Mouse (Mus musculus) heart, embryonic 16.5 days (tissue): ENCODE measurements around the gene Ryr3. TPM values are rescaled to one million over a fixed set of nuclear protein-coding genes. Genes with fewer than 3 reads are reported as not detected.

Source experiments
- ATAC-seq: fragments of 200-750 bp; cut with Nextera tagmentation; replicated peaks from 2 replicates; pipeline ENCODE4 v1.8.0; 2017; ENCODE audit warnings: moderate number of reproducible peaks; ENCODE audit not compliant: insufficient read depth, low FRiP score; ENCODE audit errors: extremely low read depth
- H3K27ac ChIP-seq: fragments of 300-500 bp; sonication (generic); 2 replicates; pipeline ENCODE4 v1.5.1; 2014; ENCODE audit warnings: mild to moderate bottlenecking, low read length, control low read depth, moderate library complexity
- H3K27me3 ChIP-seq: fragments of 300-500 bp; sonication (generic); 2 replicates; pipeline ENCODE4 v1.6.1; 2014; ENCODE audit warnings: low read length, mixed read lengths; ENCODE audit not compliant: control insufficient read depth, insufficient read depth
- H3K36me3 ChIP-seq: fragments of 300-500 bp; sonication (generic); 2 replicates; pipeline ENCODE4 v1.6.1; 2014; ENCODE audit not compliant: control insufficient read depth, insufficient read depth
- H3K4me1 ChIP-seq: fragments of 300-500 bp; sonication (generic); 2 replicates; pipeline ENCODE4 v1.6.1; 2014; ENCODE audit warnings: low read length, mixed read lengths; ENCODE audit not compliant: control insufficient read depth, insufficient read depth
- H3K4me2 ChIP-seq: fragments of 300-500 bp; sonication (generic); 2 replicates; pipeline ENCODE4 v1.6.1; 2014; ENCODE audit warnings: low read depth, mild to moderate bottlenecking, control low read depth, low read length
- H3K4me3 ChIP-seq: fragments of 300-500 bp; sonication (generic); 2 replicates; pipeline ENCODE4 v1.5.1; 2014; ENCODE audit warnings: mild to moderate bottlenecking, control low read depth, low read length
- H3K9ac ChIP-seq: fragments of 300-500 bp; sonication (generic); 2 replicates; pipeline ENCODE4 v1.6.1; 2014; ENCODE audit warnings: low read length, control low read depth
- H3K9me3 ChIP-seq: fragments of 300-500 bp; sonication (generic); replicated peaks from 2 replicates; pipeline ENCODE4 v1.6.1; 2016; ENCODE audit warnings: low read length; ENCODE audit not compliant: control insufficient read depth
- WGBS: fragments of 180-500 bp; shearing (Covaris S2); extraction: QIAGEN DNeasy Blood & Tissue Kit; methylation state at CpG from one replicate; pipeline ENCODE4 v1.1.7; 2014; 5-methylcytosine and 5-hydroxymethylcytosine counted together
- polyA plus RNA-seq: library from polyadenylated mRNA; unstranded; fragments of >200 nt; fragmentation: Nextera tagmentation; extraction: Ambion mirVana; gene quantifications from 2 replicates; pipeline ENCODE4 v1.2.1, GENCODE M21; 2015

Gene Ryr3
- polyA plus RNA-seq, 1 experiment from 2014 or later, result 2.7 TPM

DNA sequence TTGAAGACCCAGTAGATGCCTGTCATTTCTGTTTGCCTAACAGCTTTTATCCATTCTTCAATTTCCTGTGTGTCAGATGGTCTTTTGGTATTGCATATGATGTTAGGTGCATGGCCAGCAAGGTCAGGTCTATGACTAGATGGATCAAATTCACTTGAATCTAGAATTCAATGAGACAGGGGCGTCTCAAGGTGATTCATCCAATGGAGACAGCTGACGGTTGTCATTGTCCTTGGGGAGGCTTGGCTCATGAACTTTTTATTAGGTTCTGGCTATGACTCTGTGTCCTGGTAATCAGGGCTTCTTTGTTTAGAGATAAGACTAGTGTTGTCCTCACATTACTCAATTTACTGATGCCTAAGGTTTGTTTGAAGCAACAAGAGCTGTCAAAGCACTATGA, 454.9 kb downstream of the Ryr3 start:
- H3K27me3 ChIP-seq, result no peaks in the 10 kb centered on the region
- no peak overlapping the region for H3K9ac ChIP-seq
- H3K36me3 ChIP-seq, result no peaks in the 10 kb centered on the region
- no peaks in the 10 kb centered on the region for H3K4me1 ChIP-seq
- WGBS, result 63% methylated on average over 2 of the region's 2 CpGs
- H3K9me3 ChIP-seq, result no peaks in the 10 kb centered on the region
- no peak overlapping the region for H3K4me2 ChIP-seq
- no peak for ATAC-seq
- no peak overlapping the region for H3K4me3 ChIP-seq
- H3K27ac ChIP-seq, result no peak overlapping the region

DNA sequence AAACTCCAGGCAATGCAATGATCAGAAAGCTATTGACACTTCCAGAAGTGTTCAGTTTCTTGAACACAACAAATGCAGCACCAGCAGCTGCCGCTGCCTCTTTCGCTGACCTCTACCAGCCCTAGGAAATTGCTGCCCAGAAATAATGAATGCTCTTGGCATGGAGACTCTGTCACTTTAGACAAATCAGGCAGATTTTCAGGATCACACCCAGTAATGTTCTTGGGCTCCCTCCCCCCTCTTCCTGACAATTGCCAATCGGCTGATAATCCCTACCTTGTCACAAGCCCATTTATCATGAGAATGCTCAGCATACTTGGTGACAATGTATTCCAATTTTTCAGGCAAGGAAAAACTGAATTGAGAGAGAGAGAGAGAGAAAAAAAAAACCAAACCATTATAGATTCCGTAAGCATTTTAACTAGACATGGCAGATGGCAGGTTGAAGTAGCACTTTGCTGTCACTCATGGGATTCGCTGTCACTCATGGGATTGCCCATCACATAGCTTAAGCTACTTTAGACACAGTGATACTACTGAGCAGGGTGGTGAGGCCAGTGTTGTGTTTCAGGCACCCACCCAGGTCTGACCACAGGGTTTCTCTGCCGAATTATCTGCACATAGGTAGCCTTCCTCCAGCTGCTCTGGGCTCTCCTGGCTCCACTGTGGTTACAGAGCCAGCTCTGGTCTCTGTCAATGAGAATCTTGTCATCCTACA, 455.5 kb downstream of the Ryr3 start:
- ATAC-seq, result no peak
- no peaks in the 10 kb centered on the region for H3K9me3 ChIP-seq

DNA sequence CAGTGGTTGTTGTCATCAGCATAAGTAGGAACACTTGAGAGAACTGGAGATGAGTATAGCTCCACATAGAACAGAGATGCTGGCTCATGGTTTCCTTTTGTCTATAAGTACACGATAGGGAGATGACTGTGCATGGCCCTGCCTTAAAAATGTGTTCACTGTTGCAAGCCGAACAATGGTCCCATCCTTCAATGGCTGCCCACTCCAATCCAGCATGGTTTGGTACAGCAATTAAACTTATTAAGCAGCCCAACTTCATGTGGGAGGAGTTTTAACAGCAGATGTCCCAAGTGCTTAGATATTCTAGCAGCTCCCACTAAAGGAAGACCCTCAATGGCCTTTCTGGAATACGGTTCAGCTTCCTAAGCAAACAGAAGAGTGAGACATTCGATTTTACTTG, 456.2 kb downstream of the Ryr3 start:
- Histone ChIP-seq H3K9ac (no peak overlapping the region), H3K9me3 (no peaks in the 10 kb centered on the region), H3K4me1 (no peaks in the 10 kb centered on the region), H3K4me2 (no peak overlapping the region), H3K36me3 (no peaks in the 10 kb centered on the region), H3K4me3 (no peak overlapping the region), H3K27ac (no peak overlapping the region), H3K27me3 (no peaks in the 10 kb centered on the region)
- ATAC-seq, result no peak
- 72% methylated on average over 4 of the region's 4 CpGs for WGBS

More for the DNA sequence above, 455.5 kb downstream of the Ryr3 start:
- H3K9ac ChIP-seq, result no peak overlapping the region
- H3K27me3 ChIP-seq, result no peaks in the 10 kb centered on the region
- no peak overlapping the region for H3K4me2 ChIP-seq
- no peak overlapping the region for H3K27ac ChIP-seq
- no peaks in the 10 kb centered on the region for H3K4me1 ChIP-seq
- no peaks in the 10 kb centered on the region for H3K36me3 ChIP-seq
- H3K4me3 ChIP-seq, result no peak overlapping the region
- 68% methylated on average over 6 of the region's 6 CpGs for WGBS

DNA sequence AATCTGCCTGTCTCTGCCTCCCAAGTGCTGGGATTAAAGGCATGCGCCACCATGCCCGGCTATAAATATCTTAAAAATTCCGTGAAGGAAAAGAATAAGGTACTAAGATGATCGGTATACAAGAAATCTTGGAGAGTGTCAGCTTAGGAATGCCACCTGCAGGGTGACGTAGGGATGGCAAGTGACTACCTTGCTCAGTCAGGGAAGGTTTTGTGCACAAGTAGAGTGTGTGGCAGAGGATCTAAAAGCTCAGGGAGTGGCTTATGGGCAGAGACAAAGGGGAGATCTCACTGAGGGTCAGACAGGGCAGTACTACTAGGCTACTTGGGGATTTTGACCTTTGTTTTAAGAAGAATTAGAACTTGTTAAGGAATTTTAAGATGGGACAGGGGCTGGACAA, 457.2 kb downstream of the Ryr3 start:
- no peak overlapping the region for H3K4me3 ChIP-seq
- no peaks in the 10 kb centered on the region for H3K4me1 ChIP-seq
- H3K36me3 ChIP-seq, result no peaks in the 10 kb centered on the region
- WGBS, result 62% methylated on average over 5 of the region's 5 CpGs
- no peak overlapping the region for H3K4me2 ChIP-seq
- no peak for ATAC-seq
- H3K27me3 ChIP-seq, result no peaks in the 10 kb centered on the region
- H3K9me3 ChIP-seq, result no peaks in the 10 kb centered on the region
- no peak overlapping the region for H3K9ac ChIP-seq
- no peak overlapping the region for H3K27ac ChIP-seq

DNA sequence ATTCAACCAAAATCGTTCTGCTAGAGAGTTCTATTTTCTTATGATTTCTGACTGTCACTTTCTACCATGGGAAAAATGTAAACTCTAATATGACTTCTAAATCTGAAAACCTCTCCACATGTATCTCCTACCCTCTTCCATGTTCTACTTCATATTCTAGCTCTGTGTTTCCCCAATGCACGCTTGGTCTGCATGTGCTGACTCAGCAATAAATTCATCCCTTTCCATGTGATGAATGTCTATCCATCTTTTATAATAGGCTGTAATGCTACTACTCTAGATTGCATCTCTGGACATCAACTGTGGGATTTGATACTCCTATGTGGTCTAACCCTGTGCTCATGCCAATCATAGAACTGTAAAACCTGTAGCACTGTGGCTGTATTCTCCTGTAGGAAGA, 458.2 kb downstream of the Ryr3 start:
- Histone ChIP-seq H3K9me3 (no peaks in the 10 kb centered on the region), H3K4me1 (no peaks in the 10 kb centered on the region), H3K36me3 (no peaks in the 10 kb centered on the region), H3K9ac (no peak overlapping the region), H3K4me2 (no peak overlapping the region), H3K27ac (no peak overlapping the region), H3K4me3 (no peak overlapping the region), H3K27me3 (no peaks in the 10 kb centered on the region)
- no peak for ATAC-seq
- WGBS, result 83% methylated on average over 2 of the region's 2 CpGs

DNA sequence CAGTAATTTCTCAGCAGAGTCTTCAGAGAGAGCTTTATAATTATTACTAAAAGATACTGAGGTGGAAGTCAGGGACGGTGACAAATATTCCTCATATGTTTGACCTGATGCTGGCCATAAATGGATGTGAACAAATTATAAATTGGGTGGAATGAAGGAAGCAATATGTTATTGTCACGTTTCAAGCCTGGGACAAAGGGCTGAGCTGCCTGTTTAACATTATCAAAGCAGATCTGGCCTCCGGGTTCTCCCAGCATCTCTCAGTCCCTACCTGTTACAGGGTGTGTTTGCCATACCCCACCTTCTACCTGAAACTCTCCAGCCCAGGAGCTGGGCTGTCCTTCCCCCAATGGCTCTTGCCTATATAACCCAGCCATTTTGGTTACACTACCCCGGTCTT, 463.6 kb downstream of the Ryr3 start:
- no peak for ATAC-seq
- Histone ChIP-seq H3K4me1 (no peaks in the 10 kb centered on the region), H3K9ac (no peak overlapping the region), H3K27ac (no peak overlapping the region), H3K4me3 (no peak overlapping the region), H3K9me3 (no peaks in the 10 kb centered on the region; the same call in 1 of the 2 replicates), H3K27me3 (no peaks in the 10 kb centered on the region), H3K36me3 (no peaks in the 10 kb centered on the region), H3K4me2 (no peak overlapping the region)
- 69% methylated on average over 4 of the region's 4 CpGs for WGBS

DNA sequence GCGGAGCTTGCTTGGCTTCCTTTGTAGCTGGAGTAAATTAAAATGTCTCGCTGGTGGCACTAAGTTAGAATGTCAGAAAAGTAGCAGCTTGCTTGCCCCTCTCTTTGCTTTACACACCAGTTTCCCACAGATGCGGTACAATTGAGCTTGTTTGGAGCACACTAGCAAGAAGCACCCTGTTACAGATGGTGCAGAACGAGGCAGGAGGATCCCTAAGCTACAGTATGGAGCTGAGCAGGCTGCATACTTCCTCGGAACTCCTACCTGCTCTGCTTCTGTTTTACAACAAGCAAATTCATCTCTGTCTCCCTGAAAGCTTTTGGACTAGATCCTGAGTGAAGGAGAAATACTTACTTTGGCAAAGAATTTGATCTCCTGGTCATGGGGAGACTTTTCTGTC, 465.5 kb downstream of the Ryr3 start:
- Histone ChIP-seq H3K9ac (no peak overlapping the region), H3K36me3 (no peaks in the 10 kb centered on the region), H3K4me1 (no peaks in the 10 kb centered on the region), H3K9me3 (no peaks in the 10 kb centered on the region; the same call in 1 of the 2 replicates), H3K4me2 (no peak overlapping the region), H3K4me3 (no peak overlapping the region), H3K27me3 (no peaks in the 10 kb centered on the region), H3K27ac (no peak overlapping the region)
- no peak for ATAC-seq
- 82% methylated on average over 5 of the region's 5 CpGs for WGBS

DNA sequence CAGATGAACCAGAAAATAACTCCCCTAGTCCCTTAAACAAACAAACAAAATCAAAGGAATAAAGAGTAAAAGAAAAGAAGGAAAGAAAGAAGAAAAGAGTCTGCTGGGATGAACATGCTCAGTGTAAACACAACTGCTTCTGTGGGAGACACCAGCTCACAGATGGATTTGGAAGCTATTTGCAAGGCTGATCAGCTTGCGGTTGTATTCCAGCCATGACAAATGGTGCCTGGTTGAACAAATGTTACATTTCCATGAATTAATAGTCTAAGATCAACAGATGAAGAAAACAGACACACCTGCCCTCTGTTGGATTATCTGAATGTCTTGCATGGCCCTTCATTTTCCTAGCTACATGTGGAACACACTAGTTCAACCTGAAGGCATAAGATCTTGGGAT, 468.4 kb downstream of the Ryr3 start:
- WGBS, result 81% methylated on average over 1 of the region's 1 CpGs
- Histone ChIP-seq H3K9me3 (no peaks in the 10 kb centered on the region; the same call in 1 of the 2 replicates), H3K27me3 (no peaks in the 10 kb centered on the region), H3K4me2 (no peak overlapping the region), H3K4me3 (no peak overlapping the region), H3K4me1 (no peaks in the 10 kb centered on the region), H3K27ac (no peak overlapping the region), H3K9ac (no peak overlapping the region), H3K36me3 (no peaks in the 10 kb centered on the region)
- ATAC-seq, result no peak

DNA sequence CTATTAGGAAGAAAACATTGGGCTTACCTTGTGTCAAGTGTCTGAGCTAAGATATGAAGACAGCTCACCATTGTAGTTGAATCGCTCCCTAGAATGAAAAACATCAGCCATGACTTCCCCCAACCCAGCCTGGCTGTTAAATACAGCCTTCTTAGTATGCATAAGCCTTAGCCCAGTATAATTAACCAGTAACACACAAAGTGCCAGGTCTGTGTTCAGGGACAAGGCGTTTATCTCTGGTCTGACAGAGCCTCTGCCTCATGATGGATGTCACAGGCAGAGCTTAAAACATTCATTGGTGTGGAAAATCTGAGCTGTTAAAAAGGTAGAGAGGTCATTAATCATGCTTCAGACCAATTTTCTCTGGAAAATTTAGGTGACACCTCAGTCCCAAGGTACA, 484.0 kb downstream of the Ryr3 start:
- 72% methylated on average over 2 of the region's 2 CpGs for WGBS
- Histone ChIP-seq H3K4me3 (no peak overlapping the region), H3K9ac (no peak overlapping the region), H3K4me2 (no peak overlapping the region), H3K4me1 (no peaks in the 10 kb centered on the region), H3K27me3 (no peaks in the 10 kb centered on the region), H3K36me3 (no peaks in the 10 kb centered on the region), H3K27ac (no peak overlapping the region), H3K9me3 (no peaks in the 10 kb centered on the region)
- ATAC-seq, result no peak
